Mouse (Mus musculus): ENCODE data around the gene Snapc1.
A peak's percentile ranks its signal among the peaks of the same experiment; 100 is the strongest.

The Snapc1 gene

GRCm38 (mm10) chr12:73964291-73965281, at the start of gene Snapc1:
Gene Snapc1, plus strand, starts transcription at chr12:73964481.
- peak; percentile 96 for DNase-seq (ENCODE audit: extremely low read depth, insufficient read length, low spot score)

- DNase-seq (ENCODE audit: extremely low read depth, insufficient read length, low spot score) = no peak
Observed at GRCm38 (mm10) chr12:73918479-73918878, 45.8 kb upstream of the Snapc1 start.

GRCm38 (mm10) chr12:73930266-73930665, 34.0 kb upstream of the Snapc1 start:
- DNase-seq (ENCODE audit: extremely low read depth, insufficient read length, low spot score) = no peak

- DNase-seq (ENCODE audit: extremely low read depth, insufficient read length, low spot score) = no peak
Observed at GRCm38 (mm10) chr12:73931274-73931673, 33.0 kb upstream of the Snapc1 start.

GRCm38 (mm10) chr12:73934528-73934927, 29.8 kb upstream of the Snapc1 start:
- DNase-seq (ENCODE audit: extremely low read depth, insufficient read length, low spot score) = no peak

- no peak for DNase-seq (ENCODE audit: extremely low read depth, insufficient read length, low spot score)
Observed at GRCm38 (mm10) chr12:73937353-73937752, 26.9 kb upstream of the Snapc1 start, which contains the start of gene Gm49321. Gene Gm49321, plus strand, starts transcription at chr12:73937653.

GRCm38 (mm10) chr12:73939542-73939941, 24.7 kb upstream of the Snapc1 start:
- DNase-seq (ENCODE audit: extremely low read depth, insufficient read length, low spot score) = no peak

- DNase-seq (ENCODE audit: extremely low read depth, insufficient read length, low spot score) = no peak
Observed at GRCm38 (mm10) chr12:73948415-73948814, 15.9 kb upstream of the Snapc1 start.

GRCm38 (mm10) chr12:73949318-73950058, 14.8 kb upstream of the Snapc1 start:
- peak; percentile 25 for DNase-seq (ENCODE audit: extremely low read depth, insufficient read length, low spot score)

GRCm38 (mm10) chr12:73952879-73953278, 11.4 kb upstream of the Snapc1 start:
- DNase-seq (ENCODE audit: extremely low read depth, insufficient read length, low spot score) = no peak

GRCm38 (mm10) chr12:73953420-73954186, 10.7 kb upstream of the Snapc1 start:
- no peak for DNase-seq (ENCODE audit: extremely low read depth, insufficient read length, low spot score)

- no peak for DNase-seq (ENCODE audit: extremely low read depth, insufficient read length, low spot score)
Observed at GRCm38 (mm10) chr12:73954785-73955184, 9.5 kb upstream of the Snapc1 start.

GRCm38 (mm10) chr12:73957676-73958075, 6.6 kb upstream of the Snapc1 start:
- no peak for DNase-seq (ENCODE audit: extremely low read depth, insufficient read length, low spot score)

- no peak for DNase-seq (ENCODE audit: extremely low read depth, insufficient read length, low spot score)
Observed at GRCm38 (mm10) chr12:73958830-73959229, 5.5 kb upstream of the Snapc1 start.

GRCm38 (mm10) chr12:73969142-73969541, 4.9 kb downstream of the Snapc1 start:
- no peak for DNase-seq (ENCODE audit: extremely low read depth, insufficient read length, low spot score)

GRCm38 (mm10) chr12:73974584-73974983, 10.3 kb downstream of the Snapc1 start:
- DNase-seq (ENCODE audit: extremely low read depth, insufficient read length, low spot score) = no peak

GRCm38 (mm10) chr12:73978144-73978543, 13.9 kb downstream of the Snapc1 start:
- DNase-seq (ENCODE audit: extremely low read depth, insufficient read length, low spot score) = no peak

- no peak for DNase-seq (ENCODE audit: extremely low read depth, insufficient read length, low spot score)
Observed at GRCm38 (mm10) chr12:73979667-73980066, 15.4 kb downstream of the Snapc1 start.

- DNase-seq (ENCODE audit: extremely low read depth, insufficient read length, low spot score) = no peak
Observed at GRCm38 (mm10) chr12:73982533-73982932, 18.3 kb downstream of the Snapc1 start.

- no peak for DNase-seq (ENCODE audit: extremely low read depth, insufficient read length, low spot score)
Observed at GRCm38 (mm10) chr12:73986299-73986698, 22.0 kb downstream of the Snapc1 start.

All from 3134 (cell line).